Mouse (Mus musculus): ENCODE results near the gene Clic6.

DNA sequence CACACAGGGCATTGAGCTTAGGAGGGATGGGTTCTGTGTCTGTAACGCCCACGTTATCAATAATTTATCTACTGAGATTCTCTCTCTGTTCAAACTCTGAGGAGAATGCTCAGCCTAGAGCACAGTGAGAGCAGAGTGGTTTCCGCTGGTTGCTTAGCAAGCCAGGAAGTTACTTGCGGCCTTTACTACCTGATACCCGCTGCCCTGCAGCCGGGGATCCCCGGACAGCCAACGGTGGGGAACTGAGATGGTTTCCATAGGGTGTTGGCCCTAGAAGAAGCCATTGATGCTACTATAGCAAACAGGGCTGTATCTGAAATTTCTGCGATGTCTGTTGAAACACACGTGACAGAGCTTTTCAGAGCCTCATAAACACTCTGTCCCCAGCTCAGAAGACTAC, 90.3 kb downstream of the Clic6 start:
- TF ChIP-seq CTCF (conservative IDR thresholded peaks at IDR 0.05; ENCODE audit: low read length) (no peak), POU5F1 (IDR thresholded peaks at IDR 0.05; ENCODE audit: borderline replicate concordance, low read length) (no peak)
